Mouse (Mus musculus) neural tube, embryonic 14.5 days (tissue): ENCODE data around the gene Npsr1. TPM values are rescaled to one million over a fixed set of nuclear protein-coding genes. Genes with fewer than 3 reads are reported as not detected.

Experiments
- ATAC-seq: fragments of 200-750 bp; cut with Nextera tagmentation; 2 replicates; pipeline ENCODE4 v1.8.0; 2017; ENCODE audit warnings: low read depth, mild to moderate bottlenecking, moderate TSS enrichment, moderate library complexity
- H3K27ac ChIP-seq: fragments of 300-500 bp; sonication (generic); 2 replicates; pipeline ENCODE4 v1.5.1; 2014; ENCODE audit warnings: low read depth, mild to moderate bottlenecking, control low read depth, low read length, moderate library complexity, mixed read lengths
- H3K27me3 ChIP-seq: fragments of 300-500 bp; sonication (generic); 2 replicates; pipeline ENCODE4 v1.6.1; 2014; ENCODE audit warnings: low read length; ENCODE audit not compliant: control insufficient read depth, insufficient read depth
- H3K36me3 ChIP-seq: fragments of 300-500 bp; sonication (generic); 2 replicates; pipeline ENCODE4 v1.6.1; 2014; ENCODE audit warnings: low read length, mixed read lengths; ENCODE audit not compliant: control insufficient read depth, insufficient read depth
- H3K4me1 ChIP-seq: fragments of 300-500 bp; sonication (generic); 2 replicates; pipeline ENCODE4 v1.6.1; 2014; ENCODE audit warnings: low read length; ENCODE audit not compliant: control insufficient read depth, insufficient read depth
- H3K4me2 ChIP-seq: fragments of 300-500 bp; sonication (generic); 2 replicates; pipeline ENCODE4 v1.6.1; 2014; ENCODE audit warnings: mild to moderate bottlenecking, low read depth, low read length, control low read depth
- H3K4me3 ChIP-seq: fragments of 300-500 bp; sonication (generic); 2 replicates; pipeline ENCODE4 v1.5.1; 2014; ENCODE audit warnings: low read depth, low read length, control low read depth, mixed read lengths
- H3K9ac ChIP-seq: fragments of 300-500 bp; sonication (generic); replicated peaks from 2 replicates; pipeline ENCODE4 v1.6.1; 2014; ENCODE audit warnings: low read depth, mild to moderate bottlenecking, control low read depth, low read length, mixed read lengths
- H3K9me3 ChIP-seq: fragments of 300-500 bp; sonication (generic); 2 replicates; pipeline ENCODE4 v1.6.1; 2016; ENCODE audit warnings: low read length; ENCODE audit not compliant: control insufficient read depth
- WGBS: fragments of 180-500 bp; shearing (Covaris S2); extraction: QIAGEN DNeasy Blood & Tissue Kit; methylation state at CpG from one replicate; pipeline ENCODE4 v1.1.7; 2014; 5-methylcytosine and 5-hydroxymethylcytosine counted together
- polyA plus RNA-seq: library from polyadenylated mRNA; unstranded; fragments of >200 nt; fragmentation: Nextera tagmentation; extraction: Ambion mirVana; gene quantifications from 2 replicates; pipeline ENCODE4 v1.2.1, GENCODE M21; 2014

Gene Npsr1
- polyA plus RNA-seq, 1 experiment from 2014 or later: not detected

GRCm38 (mm10) chr9:24307400-24307799, 209.6 kb downstream of the Npsr1 start:
- H3K4me1 ChIP-seq: no peaks in the 10 kb centered on the region
- no peak for ATAC-seq
- WGBS: 73% methylated on average over 3 of the region's 3 CpGs

GRCm38 (mm10) chr9:24315835-24316234, 218.0 kb downstream of the Npsr1 start:
- Histone ChIP-seq H3K4me1 (no peaks in the 10 kb centered on the region), H3K4me3 (no peak overlapping the region), H3K36me3 (no peaks in the 10 kb centered on the region), H3K9me3 (no peaks in the 10 kb centered on the region), H3K4me2 (no peak overlapping the region), H3K27ac (no peak overlapping the region), H3K9ac (no peak overlapping the region), H3K27me3 (no peaks in the 10 kb centered on the region)
- 97% methylated on average over 2 of the region's 2 CpGs for WGBS
- ATAC-seq: no peak

More at GRCm38 (mm10) chr9:24307400-24307799, 209.6 kb downstream of the Npsr1 start:
- Histone ChIP-seq H3K4me2 (no peak overlapping the region), H3K27me3 (no peaks in the 10 kb centered on the region), H3K4me3 (no peak overlapping the region), H3K9ac (no peak overlapping the region), H3K9me3 (no peaks in the 10 kb centered on the region), H3K27ac (no peak overlapping the region), H3K36me3 (no peaks in the 10 kb centered on the region)

- H3K9ac ChIP-seq: no peak overlapping the region
- ATAC-seq: no peak
- no peaks in the 10 kb centered on the region for H3K27me3 ChIP-seq
- H3K4me1 ChIP-seq: no peaks in the 10 kb centered on the region
- no peaks in the 10 kb centered on the region for H3K36me3 ChIP-seq
- no peak overlapping the region for H3K4me2 ChIP-seq
- H3K9me3 ChIP-seq: no peaks in the 10 kb centered on the region
- H3K27ac ChIP-seq: no peak overlapping the region
- no peak overlapping the region for H3K4me3 ChIP-seq
- 82% methylated on average over 2 of the region's 2 CpGs for WGBS
Measured at GRCm38 (mm10) chr9:24331661-24332060, 233.9 kb downstream of the Npsr1 start.

- Histone ChIP-seq H3K4me1 (no peaks in the 10 kb centered on the region), H3K4me2 (no peak overlapping the region), H3K4me3 (no peak overlapping the region), H3K9me3 (no peaks in the 10 kb centered on the region), H3K36me3 (no peaks in the 10 kb centered on the region), H3K27me3 (no peaks in the 10 kb centered on the region), H3K27ac (no peak overlapping the region), H3K9ac (no peak overlapping the region)
- ATAC-seq: no peak
- WGBS: 39% methylated on average over 3 of the region's 3 CpGs
Measured at GRCm38 (mm10) chr9:24341321-24341720, 243.5 kb downstream of the Npsr1 start.

- H3K4me2 ChIP-seq: no peak overlapping the region
- H3K36me3 ChIP-seq: no peaks in the 10 kb centered on the region
- H3K9ac ChIP-seq: no peak overlapping the region
- no peak overlapping the region for H3K4me3 ChIP-seq
- 46% methylated on average over 1 of the region's 1 CpGs for WGBS
- no peak overlapping the region for H3K27ac ChIP-seq
- no peaks in the 10 kb centered on the region for H3K4me1 ChIP-seq
- H3K9me3 ChIP-seq: no peaks in the 10 kb centered on the region
- ATAC-seq: no peak
- H3K27me3 ChIP-seq: no peaks in the 10 kb centered on the region
Measured at GRCm38 (mm10) chr9:24347011-24347410, 249.2 kb downstream of the Npsr1 start.

GRCm38 (mm10) chr9:24349510-24349909, 251.7 kb downstream of the Npsr1 start:
- Histone ChIP-seq H3K27me3 (no peaks in the 10 kb centered on the region), H3K36me3 (no peaks in the 10 kb centered on the region), H3K4me3 (no peak overlapping the region), H3K27ac (no peak overlapping the region), H3K9me3 (no peaks in the 10 kb centered on the region), H3K4me1 (no peaks in the 10 kb centered on the region), H3K9ac (no peak overlapping the region), H3K4me2 (no peak overlapping the region)
- ATAC-seq: no peak
- 94% methylated on average over 2 of the region's 2 CpGs for WGBS

GRCm38 (mm10) chr9:24351402-24351801, 253.6 kb downstream of the Npsr1 start:
- ATAC-seq: no peak
- H3K9me3 ChIP-seq: no peaks in the 10 kb centered on the region
- no peak overlapping the region for H3K9ac ChIP-seq
- 94% methylated on average over 3 of the region's 3 CpGs for WGBS
- no peak overlapping the region for H3K4me2 ChIP-seq
- H3K36me3 ChIP-seq: no peaks in the 10 kb centered on the region
- no peaks in the 10 kb centered on the region for H3K27me3 ChIP-seq
- no peaks in the 10 kb centered on the region for H3K4me1 ChIP-seq
- H3K27ac ChIP-seq: no peak overlapping the region
- no peak overlapping the region for H3K4me3 ChIP-seq
